Mouse (Mus musculus) liver, postnatal 0 days (tissue): ENCODE measurements at regions not wholly inside any gene's neighbourhood (a gene's known extent, or its start where the extent isn't known, plus 50 kb on each side); places are given as distances from the start of the nearest gene placed in this dataset.

Source experiments
- ATAC-seq: fragments of 200-750 bp; cut with Nextera tagmentation; 2 replicates; pipeline ENCODE4 v1.8.0; 2017; ENCODE audit warnings: mild to moderate bottlenecking, moderate library complexity
- DNase-seq: peaks from one replicate; pipeline ENCODE4 v3.0.0-alpha.2; 2016
- H3K27ac ChIP-seq: fragments of 300-500 bp; sonication (generic); 2 replicates; pipeline ENCODE4 v1.5.1; 2014; ENCODE audit warnings: antibody characterized with exemption, moderate library complexity, mild to moderate bottlenecking, low read depth
- H3K27me3 ChIP-seq: fragments of 300-500 bp; sonication (generic); 2 replicates; pipeline ENCODE4 v1.6.1; 2014; ENCODE audit warnings: low read length, control low read depth, mixed read lengths; ENCODE audit not compliant: insufficient read depth
- H3K36me3 ChIP-seq: fragments of 300-500 bp; sonication (generic); replicated peaks from 2 replicates; pipeline ENCODE4 v1.6.1; 2014; ENCODE audit warnings: mild to moderate bottlenecking, control low read depth, low read length, moderate library complexity, mixed read lengths; ENCODE audit not compliant: insufficient read depth
- H3K4me1 ChIP-seq: fragments of 300-500 bp; sonication (generic); 2 replicates; pipeline ENCODE4 v1.6.1; 2014; ENCODE audit warnings: antibody characterized with exemption, mild to moderate bottlenecking, control low read depth; ENCODE audit not compliant: insufficient read depth
- H3K4me2 ChIP-seq: fragments of 300-500 bp; sonication (generic); 2 replicates; pipeline ENCODE4 v1.6.1; 2014; ENCODE audit warnings: low read depth, mild to moderate bottlenecking, low read length, moderate library complexity, mixed read lengths
- H3K4me3 ChIP-seq: fragments of 300-500 bp; sonication (generic); 2 replicates; pipeline ENCODE4 v1.5.1; 2014; ENCODE audit warnings: low read depth, low read length
- H3K9ac ChIP-seq: fragments of 300-500 bp; sonication (generic); replicated peaks from 2 replicates; pipeline ENCODE4 v1.6.1; 2014; ENCODE audit warnings: mild to moderate bottlenecking, moderate library complexity
- H3K9me3 ChIP-seq: fragments of 300-500 bp; sonication (generic); 2 replicates; pipeline ENCODE4 v1.6.1; 2016; ENCODE audit warnings: mild to moderate bottlenecking, control low read depth, low read length, mixed read lengths
- CTCF ChIP-seq: sonication (generic); IDR thresholded peaks from 2 replicates; pipeline ENCODE4 v1.5.1; 2016; ENCODE audit warnings: antibody characterized with exemption, low read depth
- EP300 ChIP-seq: IDR thresholded peaks from 2 replicates; pipeline ENCODE4 v1.6.1; 2016; ENCODE audit warnings: antibody characterized with exemption, low read depth, mild to moderate bottlenecking
- WGBS: fragments of 180-500 bp; shearing (Covaris S2); extraction: QIAGEN DNeasy Blood & Tissue Kit; methylation state at CpG from one replicate; pipeline ENCODE4 v1.1.7; 2014; ENCODE audit not compliant: insufficient replicate concordance; 5-methylcytosine and 5-hydroxymethylcytosine counted together

DNA sequence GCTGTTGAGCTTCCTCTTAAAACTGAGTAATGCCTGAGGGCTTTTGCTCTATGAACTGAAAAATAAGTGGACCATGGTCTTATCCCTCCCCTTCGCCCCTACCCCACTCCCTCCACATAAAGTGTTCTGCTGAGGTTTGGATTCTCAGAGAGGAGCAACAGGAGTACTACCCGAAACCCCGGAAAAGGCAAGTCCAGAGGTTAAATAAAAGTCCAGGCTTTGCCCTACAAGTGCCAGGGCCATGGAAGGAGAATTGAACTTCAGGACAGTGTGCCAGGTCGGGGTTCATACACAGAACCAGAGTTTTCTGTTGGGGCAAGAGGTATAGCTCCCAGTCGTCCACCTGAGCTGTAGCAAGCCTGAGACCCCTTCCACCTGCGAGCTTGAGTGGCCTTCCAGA lies 360.0 kb upstream of the Ddhd1 start:
- Histone ChIP-seq H3K9ac (no peak overlapping the region), H3K4me3 (no peak overlapping the region), H3K36me3 (no peaks in the 10 kb centered on the region), H3K9me3 (no peaks in the 10 kb centered on the region), H3K4me1 (peaks cover 6% of the 10 kb centered on the region; the same call in 1 of the 2 replicates), H3K27me3 (no peaks in the 10 kb centered on the region), H3K27ac (no peak overlapping the region), H3K4me2 (no peak overlapping the region)
- no peak for DNase-seq
- no peak for TF ChIP-seq EP300
- no peak for TF ChIP-seq CTCF
- 57% methylated on average over 6 of the region's 6 CpGs for WGBS
- ATAC-seq: no peak

DNA sequence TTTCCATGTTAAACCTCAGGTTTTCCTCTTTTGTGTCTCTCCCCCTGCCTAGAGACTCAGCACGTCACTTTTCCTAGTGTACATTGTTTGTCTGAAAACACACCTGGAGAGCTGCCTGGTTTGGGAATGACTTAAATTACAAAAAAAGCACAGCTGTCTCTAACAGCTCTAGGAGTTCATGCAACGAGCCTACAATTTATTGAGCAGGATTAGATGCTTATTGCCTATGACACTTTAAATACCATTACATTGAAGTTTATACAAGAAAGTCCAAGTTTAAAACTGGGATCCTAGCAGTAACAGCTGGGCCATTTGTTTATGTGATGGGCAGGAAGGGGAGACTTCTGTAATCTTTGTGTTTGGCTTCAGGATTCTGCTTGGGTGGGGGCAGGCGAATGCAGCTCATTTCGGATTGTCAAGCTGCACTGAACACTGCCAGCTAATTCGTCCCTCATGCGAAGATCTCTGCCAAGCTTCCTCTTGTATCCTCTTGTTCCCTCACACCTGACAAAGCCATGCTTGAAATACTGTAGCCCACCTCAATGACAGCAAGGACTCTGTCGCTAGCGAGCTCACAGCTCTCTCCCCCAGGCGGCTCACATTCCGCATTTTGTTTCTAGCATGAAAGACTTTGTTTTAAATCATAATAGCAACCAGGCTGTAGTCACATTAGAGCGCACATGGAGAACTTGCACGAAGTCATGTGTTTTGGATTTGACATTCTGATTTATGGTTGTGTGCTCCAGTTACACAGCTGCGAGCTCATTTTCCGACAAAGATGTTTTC lies 359.8 kb upstream of the Gm15217 start:
- H3K27me3 ChIP-seq: no peaks in the 10 kb centered on the region
- no peaks in the 10 kb centered on the region for H3K36me3 ChIP-seq
- H3K4me2 ChIP-seq: no peak overlapping the region
- 71% methylated on average over 14 of the region's 14 CpGs for WGBS
- no peak overlapping the region for H3K4me3 ChIP-seq
- TF ChIP-seq CTCF: no peak
- no peak for TF ChIP-seq EP300
- no peak overlapping the region for H3K9ac ChIP-seq
- peaks cover 6% of the 10 kb centered on the region; the same call in 1 of the 2 replicates for H3K4me1 ChIP-seq
- DNase-seq (no peak), ATAC-seq (no peak)
- H3K9me3 ChIP-seq: no peaks in the 10 kb centered on the region
- no peak overlapping the region for H3K27ac ChIP-seq

DNA sequence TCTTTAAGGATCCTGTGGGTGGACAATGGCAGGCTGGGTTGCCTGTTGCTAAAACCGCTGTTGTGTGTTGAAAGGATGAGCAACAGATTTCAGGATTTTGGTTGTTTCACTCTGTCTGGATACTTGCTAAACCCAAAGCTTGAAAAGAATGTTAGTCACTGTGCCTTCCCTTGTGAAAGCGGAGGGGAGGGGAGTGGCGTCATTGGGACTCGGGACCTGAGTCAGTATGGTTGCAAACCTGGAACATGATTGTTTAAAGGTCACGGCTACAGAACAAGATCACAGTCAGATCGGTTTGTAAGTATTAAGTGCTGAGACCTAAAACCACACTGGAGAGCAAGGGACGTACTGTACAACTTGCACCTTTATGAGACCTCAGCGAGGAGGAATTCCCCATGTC lies 344.9 kb upstream of the Gm15217 start:
- Histone ChIP-seq H3K36me3 (no peaks in the 10 kb centered on the region), H3K4me1 (no peaks in the 10 kb centered on the region), H3K4me2 (no peak overlapping the region), H3K4me3 (no peak overlapping the region), H3K27me3 (no peaks in the 10 kb centered on the region), H3K9ac (no peak overlapping the region), H3K27ac (no peak overlapping the region), H3K9me3 (no peaks in the 10 kb centered on the region)
- no peak for ATAC-seq
- no peak for DNase-seq
- WGBS: 81% methylated on average over 8 of the region's 8 CpGs
- no peak for TF ChIP-seq EP300

DNA sequence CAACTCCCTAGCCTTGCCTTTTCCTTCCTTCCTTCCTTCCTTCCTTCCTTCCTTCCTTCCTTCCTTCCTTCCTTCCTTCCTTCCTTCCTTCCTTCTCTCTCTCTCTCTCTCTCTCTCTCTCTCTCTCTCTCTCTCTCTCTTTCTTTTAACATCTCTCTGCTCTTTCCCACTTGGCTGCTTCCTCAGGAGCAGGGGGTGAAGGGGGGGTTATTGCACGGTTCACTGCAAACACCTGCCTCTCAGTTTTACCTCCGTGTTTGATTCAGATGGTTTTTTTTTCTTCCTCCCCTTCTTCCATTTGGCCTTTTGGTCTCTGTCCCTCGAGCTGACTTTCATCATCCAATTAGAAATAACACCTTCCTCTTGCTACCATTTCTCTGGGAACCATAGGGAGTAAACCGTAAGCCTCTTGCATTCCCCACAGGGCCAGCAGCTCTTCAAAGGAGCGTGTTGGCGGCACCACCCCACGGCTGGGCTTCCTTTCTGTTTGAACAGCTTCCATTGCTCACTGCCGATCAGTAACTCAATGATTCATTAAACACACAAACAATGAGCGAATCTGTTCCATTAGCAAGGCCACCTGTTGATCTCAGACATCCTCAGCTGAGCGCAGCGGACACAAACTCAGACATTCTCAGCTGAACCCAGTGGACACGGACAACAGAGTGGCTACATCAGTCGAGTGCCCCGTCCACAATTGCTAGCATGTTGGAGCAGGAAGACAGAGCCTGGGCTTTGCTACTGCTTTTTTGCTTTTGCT lies 318.4 kb upstream of the Gm15217 start:
- WGBS: 34% methylated on average over 14 of the region's 14 CpGs
- ATAC-seq (peak; percentile 87), DNase-seq (peak; percentile 25)
- peak overlapping the region; percentile 45; the same call in 1 of the 2 replicates for H3K4me2 ChIP-seq
- TF ChIP-seq CTCF (no peak), EP300 (no peak)
- H3K27me3 ChIP-seq: no peaks in the 10 kb centered on the region
- H3K36me3 ChIP-seq: no peaks in the 10 kb centered on the region
- no peak overlapping the region for H3K9ac ChIP-seq
- no peaks in the 10 kb centered on the region for H3K4me1 ChIP-seq
- 0 out of 2 replicates have a peak overlapping the region, but pooled peaks have one; percentile 4 for H3K4me3 ChIP-seq
- no peak overlapping the region for H3K27ac ChIP-seq
- H3K9me3 ChIP-seq: no peaks in the 10 kb centered on the region

DNA sequence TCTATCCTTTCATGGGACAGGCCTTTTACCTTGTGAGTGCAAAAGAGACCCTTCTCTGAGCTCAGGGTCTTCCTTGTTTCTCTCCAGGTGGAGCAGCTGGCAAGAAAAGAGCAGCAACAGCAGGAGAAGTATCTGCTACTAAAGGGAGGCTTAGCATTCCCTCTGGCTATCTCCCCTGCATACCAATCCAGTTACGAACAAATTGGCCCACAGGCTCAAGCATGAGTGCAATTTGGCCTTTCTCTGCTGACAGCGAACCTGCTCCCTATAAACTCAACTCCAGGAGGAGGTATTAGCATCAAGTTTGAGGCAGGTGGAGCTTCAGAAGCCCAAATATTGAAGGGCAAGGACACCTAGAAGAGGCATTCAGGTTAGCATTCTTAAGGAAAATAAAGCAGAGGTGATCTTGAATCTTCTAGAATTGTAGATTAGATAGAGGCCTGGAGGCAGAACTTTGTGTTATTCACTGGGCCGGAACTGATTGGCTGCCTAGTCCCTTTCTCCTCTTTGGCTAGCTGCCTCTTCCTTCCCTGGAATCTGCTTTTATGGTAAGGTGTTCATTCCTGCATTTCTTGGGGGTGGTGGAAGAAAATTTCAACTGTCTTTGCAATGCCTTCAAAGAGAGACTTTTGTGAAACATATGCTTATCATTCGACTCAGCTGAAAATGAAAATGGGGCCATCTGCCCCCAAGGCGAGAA lies 312.0 kb upstream of the Gm15217 start:
- no peaks in the 10 kb centered on the region for H3K4me1 ChIP-seq
- H3K27me3 ChIP-seq: no peaks in the 10 kb centered on the region
- no peaks in the 10 kb centered on the region for H3K36me3 ChIP-seq
- H3K27ac ChIP-seq: no peak overlapping the region
- WGBS: 67% methylated on average over 5 of the region's 5 CpGs
- no peak for DNase-seq
- H3K4me2 ChIP-seq: no peak overlapping the region
- H3K9me3 ChIP-seq: no peaks in the 10 kb centered on the region
- no peak overlapping the region for H3K9ac ChIP-seq
- TF ChIP-seq CTCF: no peak
- TF ChIP-seq EP300: no peak
- ATAC-seq: no peak
- H3K4me3 ChIP-seq: no peak overlapping the region

DNA sequence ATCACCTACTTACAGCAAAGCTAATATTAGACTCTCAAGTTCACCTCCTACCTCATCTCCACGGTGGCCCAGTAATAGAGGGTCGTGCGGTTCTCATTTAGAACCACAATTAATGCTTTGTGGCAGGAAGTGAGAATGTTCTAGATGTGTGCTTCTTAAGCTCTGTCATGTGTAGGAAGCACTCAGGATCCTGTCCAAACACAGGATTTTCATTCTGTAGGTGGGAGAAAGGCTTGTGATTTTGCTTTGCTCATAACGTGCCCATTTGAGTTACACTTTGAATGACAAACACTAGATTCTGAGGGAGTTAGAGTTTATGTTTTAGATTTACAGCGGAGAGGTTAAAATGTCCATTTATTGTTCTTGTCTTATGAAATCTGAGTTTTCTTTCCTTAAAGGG lies 308.0 kb upstream of the Gm15217 start:
- ATAC-seq: no peak
- no peaks in the 10 kb centered on the region for H3K36me3 ChIP-seq
- no peak overlapping the region for H3K9ac ChIP-seq
- H3K4me1 ChIP-seq: no peaks in the 10 kb centered on the region
- H3K27ac ChIP-seq: no peak overlapping the region
- TF ChIP-seq CTCF (no peak), EP300 (no peak)
- no peak overlapping the region for H3K4me2 ChIP-seq
- H3K9me3 ChIP-seq: no peaks in the 10 kb centered on the region
- H3K4me3 ChIP-seq: no peak overlapping the region
- no peak for DNase-seq
- no peaks in the 10 kb centered on the region for H3K27me3 ChIP-seq
- WGBS: 80% methylated on average over 5 of the region's 5 CpGs
